Mouse (Mus musculus) adrenal gland, postnatal 25 days (tissue): ENCODE measurements at regions not wholly inside any gene's neighbourhood (a gene's known extent, or its start where the extent isn't known, plus 50 kb on each side); places are given as distances from the start of the nearest gene placed in this dataset.

Experiments used
- DNase-seq: peaks from one replicate; pipeline ENCODE4 v3.0.0; 2021; ENCODE audit warnings: mixed read lengths
- microRNA-seq, 2 experiments: library from miRNA; unstranded; fragments of <30 nt; microRNA quantifications; one replicate each; pipeline ENCODE4 v1.2.0; 2021

DNA sequence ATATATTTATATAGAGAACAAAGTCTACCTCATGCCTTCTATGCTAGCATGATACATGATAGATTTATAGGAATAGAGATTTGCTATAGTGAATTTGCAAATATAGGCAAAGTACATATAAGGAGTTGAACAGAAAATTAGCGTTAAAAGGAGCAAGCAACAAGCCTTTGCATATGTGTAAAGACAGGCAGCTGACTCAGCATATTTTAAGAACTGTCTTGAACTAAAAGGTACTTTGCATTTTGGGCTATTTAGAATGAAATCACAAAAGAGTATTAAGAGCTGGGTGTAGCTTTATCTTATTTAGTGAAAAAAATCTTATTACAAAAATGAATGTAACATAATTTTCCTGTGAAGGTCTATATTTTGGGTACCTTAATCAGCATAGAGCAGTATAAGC is 149.9 kb upstream of the Syt1 start:
- no peak for DNase-seq

DNA sequence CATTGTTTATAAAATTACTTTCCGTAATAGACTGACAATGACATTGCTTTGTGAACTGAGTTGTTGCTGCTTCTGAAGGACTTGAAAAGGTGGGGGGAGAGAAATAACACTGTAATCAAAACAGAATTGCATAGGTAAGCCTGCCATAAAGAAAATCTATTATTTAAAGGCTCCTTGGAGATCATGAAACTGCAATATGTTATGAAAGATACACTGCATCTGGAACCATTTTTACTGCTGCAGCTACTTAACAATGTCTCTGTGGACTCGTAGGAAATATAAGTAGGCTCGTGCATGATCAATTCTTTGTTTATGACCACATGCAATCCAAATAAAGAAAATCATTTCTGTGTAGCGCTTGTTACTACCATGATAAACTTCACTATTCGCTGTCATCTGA is 145.0 kb upstream of the Syt1 start:
- no peak for DNase-seq

DNA sequence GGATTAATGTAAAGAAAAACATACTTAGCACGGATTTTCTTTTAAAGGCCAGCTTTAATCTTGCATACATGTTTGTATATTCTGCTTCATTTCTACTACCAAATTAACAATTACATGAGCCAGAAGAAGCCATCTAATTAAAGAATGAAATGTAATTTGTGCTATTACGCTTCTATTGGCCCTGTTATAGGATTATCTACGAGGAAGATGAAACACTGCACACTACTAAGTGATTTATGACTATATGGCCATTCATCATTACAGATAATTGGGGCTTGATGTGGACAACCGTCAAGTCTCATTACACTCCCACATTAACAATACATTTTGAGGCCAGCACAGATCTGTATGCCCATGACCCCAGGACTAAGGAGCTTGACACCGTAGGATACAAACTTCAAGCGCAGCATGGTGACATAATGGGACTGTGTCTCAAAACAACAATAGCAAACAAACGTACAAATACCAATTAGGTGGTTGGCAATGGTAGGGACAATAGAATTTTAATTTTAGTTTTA is 129.7 kb upstream of the Syt1 start:
- no peak for DNase-seq

DNA sequence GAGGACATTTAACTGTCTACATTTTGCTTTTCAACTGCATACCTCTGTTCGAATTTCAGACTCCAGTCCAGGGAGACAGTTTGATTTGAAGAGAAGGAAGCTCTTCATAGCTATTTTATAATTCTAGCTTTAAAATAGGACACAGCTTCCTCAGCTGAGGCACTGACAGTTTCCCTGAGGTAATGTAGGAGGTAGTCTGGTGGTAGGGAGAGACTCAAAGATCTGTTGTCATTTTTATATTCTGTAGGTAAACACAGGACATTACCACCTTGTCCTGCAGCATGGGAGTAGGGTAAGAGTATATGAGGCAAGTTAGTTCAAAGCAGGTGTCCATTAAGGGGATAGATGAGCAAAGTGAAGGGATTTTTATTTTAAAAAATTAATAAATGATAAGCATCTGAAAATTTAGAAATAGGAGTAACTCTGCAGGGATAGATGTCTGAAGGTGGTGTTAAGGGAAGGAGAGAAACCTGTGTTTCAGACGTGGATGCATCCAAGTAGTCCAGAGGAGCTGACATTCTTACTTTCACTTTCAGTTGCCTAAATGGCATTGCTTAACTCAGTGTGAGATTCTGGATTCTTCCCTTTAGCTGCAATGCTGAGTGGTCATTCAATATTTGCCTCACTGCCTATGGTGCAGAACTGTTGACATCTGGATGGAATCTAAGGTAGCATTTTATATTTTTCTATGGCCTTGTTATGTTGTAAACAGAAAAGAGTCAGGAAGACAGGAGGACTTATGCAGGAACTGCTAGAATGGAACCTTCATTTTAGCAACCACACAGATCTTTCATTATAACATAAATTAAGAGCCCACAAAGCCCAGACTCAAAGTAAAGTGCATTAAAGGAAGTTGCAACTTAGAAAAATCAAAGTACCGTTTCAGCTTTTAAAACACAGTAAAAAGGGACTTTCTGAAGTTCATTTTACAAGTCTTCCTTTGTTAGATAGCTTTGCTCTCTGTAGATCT is 126.3 kb upstream of the Syt1 start:
- DNase-seq, result no peak

DNA sequence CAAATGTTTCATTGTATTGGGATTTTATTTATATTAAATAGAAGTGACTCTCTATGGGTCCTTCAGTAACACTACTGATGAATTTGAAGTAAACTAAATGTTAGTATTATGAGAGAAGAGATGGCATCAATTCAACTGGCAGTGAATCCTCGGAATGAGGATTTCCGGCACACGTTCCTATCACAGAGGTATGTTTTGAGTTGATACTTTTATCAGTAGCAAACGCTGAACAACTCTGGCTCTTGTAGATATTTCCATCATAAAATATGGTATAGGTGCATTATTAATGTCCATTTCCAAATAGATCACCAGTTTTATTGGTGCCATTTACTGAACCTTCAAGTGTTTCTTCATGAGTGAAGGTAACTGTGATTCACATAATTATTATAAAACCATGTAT is 123.7 kb upstream of the Syt1 start:
- DNase-seq, result no peak

DNA sequence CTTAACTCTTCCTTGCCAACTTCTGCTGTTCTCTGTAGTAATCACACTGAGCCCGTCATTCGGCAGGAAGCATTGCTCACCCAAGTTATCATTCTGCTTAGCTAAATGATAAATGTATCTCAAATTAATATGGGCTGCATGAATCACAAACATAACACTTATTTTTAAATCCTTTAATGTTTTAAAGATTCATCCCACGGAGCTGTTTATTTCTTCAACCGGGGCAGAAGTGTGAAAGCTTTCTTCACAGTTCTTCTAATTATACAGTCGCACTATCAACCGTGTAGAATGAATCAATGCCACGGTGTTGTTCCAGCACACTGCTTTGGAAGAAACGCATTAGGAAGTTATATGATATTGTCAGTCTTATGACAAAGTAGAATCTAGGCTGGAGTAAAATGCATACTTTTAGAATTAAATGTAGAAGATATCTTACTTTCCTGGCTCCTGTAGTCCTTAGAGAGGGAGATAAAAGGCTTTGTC is 121.3 kb upstream of the Syt1 start:
- no peak for DNase-seq

DNA sequence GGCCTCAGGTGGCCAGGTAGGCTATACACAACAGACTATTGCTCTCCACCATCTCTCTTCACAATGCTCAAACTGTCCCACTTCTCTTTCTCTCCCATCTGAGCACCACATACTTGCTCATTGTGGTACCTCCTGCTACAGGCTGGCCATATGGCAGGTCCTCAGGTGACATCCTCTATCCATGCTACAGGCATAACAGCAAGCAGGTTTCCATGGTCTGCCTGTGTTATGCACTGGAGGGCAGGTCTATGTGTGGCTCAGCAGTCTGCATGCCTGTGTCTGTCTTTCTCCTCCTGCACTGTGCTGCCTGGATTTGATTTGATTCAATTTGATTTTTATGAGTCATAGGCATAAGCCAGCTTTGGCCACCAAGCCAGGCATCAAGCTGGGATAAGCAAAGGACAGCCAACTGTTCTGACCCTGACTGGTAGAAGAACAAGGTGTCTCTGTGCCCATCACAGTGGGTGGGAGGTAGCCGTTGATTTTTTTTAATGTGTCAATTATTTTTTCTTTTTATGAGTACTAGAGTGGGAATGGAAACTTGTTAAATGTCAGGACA is 118.8 kb upstream of the Syt1 start:
- no peak for DNase-seq

DNA sequence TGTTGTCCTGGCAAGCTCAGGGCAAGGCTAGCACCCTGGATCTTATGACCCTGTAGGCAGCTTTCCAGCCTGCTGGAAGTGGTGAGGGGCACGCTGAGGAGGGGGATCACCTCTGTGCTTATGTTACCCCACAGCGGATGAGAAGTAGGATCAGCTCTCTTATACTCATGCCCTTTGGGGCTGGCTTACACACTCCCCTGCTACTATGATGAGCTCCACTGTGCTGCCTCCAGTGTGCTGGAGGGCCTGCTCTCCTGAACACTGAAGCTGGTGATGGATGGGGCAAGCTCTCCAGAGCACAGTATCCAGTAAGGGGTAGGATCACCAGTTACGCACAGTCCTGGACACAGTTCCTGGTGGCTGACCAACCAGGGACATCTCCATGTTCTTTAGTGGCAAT is 118.3 kb upstream of the Syt1 start:
- no peak for DNase-seq

DNA sequence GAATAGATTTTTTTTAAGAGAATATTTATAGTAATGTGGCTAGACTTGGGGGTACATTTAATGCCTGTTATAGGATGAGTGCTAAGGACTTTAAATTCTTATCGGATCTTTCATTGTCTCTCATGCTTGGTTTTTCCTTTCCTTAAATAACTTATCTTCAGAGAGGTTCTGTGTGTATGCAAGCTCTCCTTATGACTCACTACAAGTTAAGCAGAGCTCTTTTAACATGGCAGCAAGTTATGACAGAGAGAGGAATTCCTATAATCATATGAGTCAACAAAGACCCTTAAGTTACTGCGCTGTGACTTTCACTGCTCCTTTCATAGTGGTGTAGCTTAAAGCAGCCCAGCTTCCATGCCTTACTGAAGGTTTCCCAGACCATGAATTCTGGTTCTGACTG is 115.9 kb upstream of the Syt1 start:
- no peak for DNase-seq

DNA sequence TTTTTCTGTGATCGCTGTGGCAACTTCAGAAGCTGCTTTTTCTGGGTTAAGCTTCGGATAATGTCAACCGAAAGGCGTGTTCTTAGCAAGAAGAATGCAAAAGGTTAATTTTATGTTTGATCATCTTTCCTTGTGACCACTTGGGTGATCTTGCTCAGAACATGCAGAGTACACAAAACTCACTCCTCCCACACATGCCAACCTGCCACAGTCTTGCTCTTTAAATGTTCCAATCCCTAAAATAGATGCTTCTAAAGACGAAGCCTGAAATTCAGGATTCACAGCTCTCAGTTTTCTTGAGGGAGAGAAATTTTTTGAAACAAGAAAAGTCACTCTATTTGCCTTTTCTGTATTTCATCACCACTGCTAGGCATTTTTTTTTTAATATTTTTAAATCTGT is 106.4 kb upstream of the Syt1 start:
- DNase-seq, result no peak

DNA sequence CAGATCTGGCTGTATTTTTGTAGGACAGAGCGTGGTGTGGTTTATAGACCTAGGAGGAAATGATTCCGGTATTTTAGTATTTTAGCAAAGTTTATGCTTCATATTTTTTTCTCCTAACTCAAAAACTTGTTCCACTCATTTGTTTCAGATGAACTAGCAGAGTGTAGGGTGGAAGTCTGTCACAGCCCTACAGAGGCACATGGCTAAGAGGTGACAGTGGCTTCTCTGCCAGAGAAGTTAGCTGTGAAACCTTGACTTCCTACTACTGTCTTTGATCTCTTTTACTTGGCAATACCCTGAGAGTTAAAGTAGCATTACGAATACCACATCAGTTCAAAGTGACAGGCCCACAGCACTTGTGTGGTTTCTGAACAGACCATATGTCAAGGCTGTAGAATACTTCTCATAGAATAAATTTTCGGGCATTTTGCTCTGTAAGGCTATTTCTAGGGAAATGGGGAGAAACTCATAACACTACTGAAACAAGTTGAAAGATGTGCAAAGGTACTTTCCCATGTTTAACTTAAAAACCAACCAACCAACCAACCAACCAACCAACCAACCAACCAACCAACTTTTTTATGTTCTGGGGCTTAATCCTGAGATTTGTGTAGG is 104.3 kb upstream of the Syt1 start:
- no peak for DNase-seq

DNA sequence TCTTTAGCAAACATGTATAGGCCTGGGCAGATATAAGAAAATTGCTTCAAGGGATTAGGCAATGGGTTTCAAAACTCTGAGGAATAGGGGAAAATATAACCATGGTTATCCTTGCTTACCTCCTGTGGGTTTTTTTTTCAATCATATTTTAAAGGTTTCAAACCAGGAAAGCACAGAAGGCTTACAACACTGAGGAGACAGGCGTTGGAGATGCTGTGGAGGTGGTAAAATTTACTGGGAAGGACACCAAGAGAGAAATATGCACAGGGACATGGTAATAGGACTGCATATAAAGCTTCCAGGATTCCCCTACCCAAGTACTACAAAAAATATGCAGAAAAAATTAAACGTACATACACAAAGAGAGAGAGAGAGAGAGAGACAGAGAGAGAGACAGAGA is 95.0 kb upstream of the Syt1 start:
- no peak for DNase-seq

DNA sequence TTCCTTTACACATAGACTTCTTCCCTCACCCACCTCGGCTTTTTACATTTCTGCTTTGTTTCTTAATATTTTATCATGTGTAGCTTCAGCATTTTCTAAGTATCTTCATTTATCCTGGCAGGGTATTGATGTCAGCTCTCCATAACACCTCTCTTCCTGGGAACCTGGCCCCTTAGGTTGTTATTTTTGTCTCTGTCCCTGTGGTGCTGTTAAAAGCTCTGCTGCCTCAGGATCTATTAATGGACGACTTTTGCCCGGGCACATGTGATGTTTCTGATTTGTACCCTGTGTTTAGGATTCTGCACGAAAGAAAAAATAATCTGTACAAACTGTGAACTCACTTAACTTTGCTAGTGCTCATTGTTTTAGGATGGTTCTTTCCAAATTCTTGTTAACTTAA is 81.4 kb upstream of the Syt1 start:
- DNase-seq, result no peak

DNA sequence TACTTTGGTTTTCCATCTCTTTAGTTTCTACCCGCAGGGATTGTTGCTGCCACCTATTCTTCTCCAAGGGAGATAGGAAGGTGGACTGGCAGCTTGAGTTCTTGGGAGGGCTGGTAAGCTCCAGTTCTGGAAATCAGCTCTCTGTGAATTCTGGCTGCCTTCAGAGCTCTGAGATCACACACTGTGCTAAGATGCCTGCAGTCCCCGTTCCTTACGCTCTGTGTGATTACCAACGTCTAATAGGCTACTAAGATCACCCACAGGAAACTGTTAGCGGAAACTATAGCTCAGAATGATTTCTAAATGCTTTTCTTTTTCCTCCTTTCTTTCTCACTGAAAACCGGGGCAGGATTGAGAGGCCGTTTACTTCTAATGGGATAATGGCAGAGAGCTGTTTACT is 69.0 kb upstream of the Syt1 start:
- no peak for DNase-seq

DNA sequence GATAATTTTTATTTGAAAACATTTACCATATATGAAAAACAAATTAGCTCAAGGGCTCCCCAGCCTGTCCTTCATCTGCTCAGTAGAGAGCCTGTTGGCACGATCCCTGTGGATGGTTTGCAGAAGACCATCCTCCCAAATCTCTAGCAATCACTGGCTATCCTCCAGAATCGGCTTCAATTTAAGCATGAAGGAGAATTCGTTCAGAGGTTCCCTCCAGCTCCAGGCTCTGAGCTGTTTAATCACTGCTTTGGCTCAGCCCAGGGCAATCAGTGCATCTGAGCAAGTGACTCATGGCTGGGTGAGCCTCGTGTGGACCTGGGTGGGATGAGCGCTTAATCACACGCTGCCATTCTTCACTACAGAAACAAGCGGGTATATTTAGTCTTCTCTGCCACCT is 63.4 kb upstream of the Syt1 start:
- DNase-seq, result no peak

Small RNA genes lying in the stretch of these regions (microRNA-seq; reads per million reads assigned to microRNA genes)
- 0 reads per million in 2 experiments for gene Gm44495
